Mouse (Mus musculus) neural tube, embryonic 15.5 days (tissue): Measurements from ENCODE around the gene Slc25a42. TPM values are rescaled to one million over a fixed set of nuclear protein-coding genes. Genes with fewer than 3 reads are reported as not detected.

ENCODE experiments used
- ATAC-seq: fragments of 200-750 bp; cut with Nextera tagmentation; 2 replicates; pipeline ENCODE4 v1.8.0; 2017; ENCODE audit warnings: mild to moderate bottlenecking, moderate TSS enrichment, moderate library complexity; ENCODE audit not compliant: low FRiP score
- H3K27ac ChIP-seq: fragments of 300-500 bp; sonication (generic); replicated peaks from 2 replicates; pipeline ENCODE4 v1.5.1; 2015; ENCODE audit warnings: mild to moderate bottlenecking, inconsistent platforms
- H3K27me3 ChIP-seq: fragments of 300-500 bp; sonication (generic); replicated peaks from 2 replicates; pipeline ENCODE4 v1.6.1; 2015; ENCODE audit warnings: inconsistent platforms
- H3K36me3 ChIP-seq: fragments of 300-500 bp; sonication (generic); 2 replicates; pipeline ENCODE4 v1.6.1; 2015; ENCODE audit warnings: inconsistent platforms
- H3K4me1 ChIP-seq: fragments of 300-500 bp; sonication (generic); 2 replicates; pipeline ENCODE4 v1.6.1; 2015; ENCODE audit warnings: inconsistent platforms
- H3K4me2 ChIP-seq: fragments of 300-500 bp; sonication (generic); 2 replicates; pipeline ENCODE4 v1.6.1; 2015; ENCODE audit warnings: inconsistent platforms, mild to moderate bottlenecking, moderate library complexity
- H3K4me3 ChIP-seq: fragments of 300-500 bp; sonication (generic); replicated peaks from 2 replicates; pipeline ENCODE4 v1.5.1; 2015; ENCODE audit warnings: mild to moderate bottlenecking, inconsistent platforms
- H3K9ac ChIP-seq: fragments of 300-500 bp; sonication (generic); replicated peaks from 2 replicates; pipeline ENCODE4 v1.6.1; 2015; ENCODE audit warnings: mild to moderate bottlenecking, inconsistent platforms
- H3K9me3 ChIP-seq: fragments of 300-500 bp; sonication (generic); replicated peaks from 2 replicates; pipeline ENCODE4 v1.6.1; 2016; ENCODE audit warnings: inconsistent platforms
- WGBS: fragments of 180-500 bp; shearing (Covaris S2); methylation state at CpG from one replicate; pipeline ENCODE4 v1.1.7; 2015; ENCODE audit warnings: mixed read lengths; 5-methylcytosine and 5-hydroxymethylcytosine counted together
- polyA plus RNA-seq: library from polyadenylated mRNA; unstranded; fragments of >200 nt; fragmentation: Nextera tagmentation; extraction: Ambion mirVana; gene quantifications from 2 replicates; pipeline ENCODE4 v1.2.1, GENCODE M21; 2015

The Slc25a42 gene
- polyA plus RNA-seq, 1 experiment from 2014 or later = 9.3 TPM

- Histone ChIP-seq H3K9ac (peak overlapping the region; percentile 89), H3K4me3 (peak overlapping the region; percentile 73), H3K27me3 (no peaks in the 10 kb centered on the region), H3K4me1 (peaks cover 25% of the 10 kb centered on the region), H3K9me3 (no peaks in the 10 kb centered on the region), H3K36me3 (peaks cover 37% of the 10 kb centered on the region), H3K27ac (peak overlapping the region; percentile 86), H3K4me2 (peak overlapping the region; percentile 78)
- WGBS = 12% methylated on average over 9 of the region's 9 CpGs
- ATAC-seq = no peak
Observed at GRCm38 (mm10) chr8:70139981-70140380, 72.1 kb downstream of the Slc25a42 start.

DNA sequence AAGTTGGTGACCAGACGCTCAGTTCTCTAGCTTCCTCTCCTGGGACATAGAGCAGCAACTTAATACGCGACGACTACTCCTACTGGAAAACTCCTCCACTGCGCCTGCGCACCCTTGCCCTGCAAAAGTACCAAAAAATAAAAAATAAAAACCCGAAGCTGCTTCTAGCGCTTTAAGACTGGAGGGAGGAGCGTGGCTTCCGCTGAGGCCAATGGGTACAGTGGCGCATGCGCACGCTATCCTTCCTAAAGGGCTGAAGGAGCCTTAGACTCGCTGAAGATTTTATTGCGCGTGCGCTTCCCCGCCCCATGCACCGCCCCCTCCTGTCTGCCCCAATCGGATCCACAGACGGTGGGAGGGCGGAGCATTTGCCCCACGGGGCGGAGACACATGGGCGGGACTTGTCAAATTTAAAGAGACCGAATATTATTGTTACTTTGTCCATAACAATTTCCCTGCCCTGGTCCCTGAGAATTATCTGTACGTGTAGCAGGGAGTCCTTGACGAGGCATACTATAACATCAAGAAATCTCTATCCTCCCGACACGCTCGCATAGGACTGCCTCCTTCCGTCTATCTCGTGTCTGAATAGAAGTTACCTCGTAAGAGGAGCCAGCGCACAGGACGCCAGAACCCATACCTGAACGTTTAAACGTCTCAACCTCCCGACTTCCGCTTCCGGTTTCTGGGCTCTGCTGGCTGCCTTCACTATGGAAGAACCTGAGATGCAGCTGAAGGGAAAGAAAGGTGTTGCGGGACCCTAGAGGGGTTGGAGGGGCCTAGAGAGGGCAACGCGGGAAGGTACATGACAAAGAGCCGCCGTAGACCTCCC lies 72.9 kb downstream of the Slc25a42 start, which contains the start of the genes Rfxank, Borcs8 and Mef2b:
Rfxank (minus strand) TSS at position 129 of the 832 bp plus-strand sequence.
Borcs8 (plus strand) TSS at position 474 of the 832 bp plus-strand sequence.
Mef2b (plus strand) TSS at position 686 of the 832 bp plus-strand sequence.
- peaks cover 25% of the 10 kb centered on the region for H3K4me1 ChIP-seq
- peak within 1 kb of the TSS; percentile 78 for H3K4me2 ChIP-seq
- H3K36me3 ChIP-seq = peaks cover 37% of the 10 kb centered on the region
- peak within 1 kb of the TSS; percentile 86 for H3K27ac ChIP-seq
- H3K27me3 ChIP-seq = no peaks in the 10 kb centered on the region
- H3K4me3 ChIP-seq = peak within 1 kb of the TSS; percentile 73
- H3K9me3 ChIP-seq = no peaks in the 10 kb centered on the region
- under 1% methylated on average over 46 of the region's 46 CpGs for WGBS
- H3K9ac ChIP-seq = peak within 1 kb of the TSS; percentile 89
- peak; percentile 98 for ATAC-seq

DNA sequence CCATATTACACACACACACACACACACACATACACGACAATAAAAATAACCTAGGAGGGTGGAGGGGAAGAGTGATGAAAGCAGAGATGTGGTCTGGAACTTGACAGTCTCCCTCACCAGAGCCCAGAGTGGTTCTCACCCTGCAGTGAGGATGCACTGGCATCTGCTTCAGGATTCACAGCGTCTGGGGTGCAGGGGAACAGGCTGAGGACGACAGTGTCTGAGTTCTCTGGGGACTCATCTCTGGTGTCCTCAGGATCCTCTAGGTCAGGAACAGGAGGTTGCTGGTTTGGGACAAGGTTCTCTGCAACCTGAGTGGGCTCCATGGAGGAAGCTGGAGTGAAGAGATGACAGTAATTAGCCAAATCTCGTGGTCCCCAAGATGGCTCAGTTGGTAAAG lies 74.2 kb downstream of the Slc25a42 start:
- Histone ChIP-seq H3K4me3 (peak overlapping the region; percentile 73; the same call in 1 of the 2 replicates), H3K4me2 (peak overlapping the region; percentile 78), H3K9ac (peak overlapping the region; percentile 44; the same call in 1 of the 2 replicates), H3K27ac (no peak overlapping the region), H3K9me3 (no peaks in the 10 kb centered on the region), H3K36me3 (peaks cover 36% of the 10 kb centered on the region), H3K4me1 (peaks cover 25% of the 10 kb centered on the region), H3K27me3 (no peaks in the 10 kb centered on the region)
- 84% methylated on average over 4 of the region's 4 CpGs for WGBS
- no peak for ATAC-seq

GRCm38 (mm10) chr8:70136591-70136990 lies 75.5 kb downstream of the Slc25a42 start:
- Histone ChIP-seq H3K36me3 (peaks cover 27% of the 10 kb centered on the region), H3K27me3 (no peaks in the 10 kb centered on the region), H3K4me1 (peaks cover 36% of the 10 kb centered on the region), H3K4me2 (no peak overlapping the region), H3K27ac (no peak overlapping the region), H3K4me3 (no peak overlapping the region), H3K9ac (no peak overlapping the region), H3K9me3 (no peaks in the 10 kb centered on the region)
- ATAC-seq = no peak
- WGBS = 89% methylated on average over 4 of the region's 4 CpGs

GRCm38 (mm10) chr8:70134931-70135330 lies 77.2 kb downstream of the Slc25a42 start:
- no peak overlapping the region for H3K27ac ChIP-seq
- peaks cover 37% of the 10 kb centered on the region for H3K4me1 ChIP-seq
- no peak for ATAC-seq
- no peaks in the 10 kb centered on the region for H3K9me3 ChIP-seq
- H3K9ac ChIP-seq = no peak overlapping the region
- no peak overlapping the region for H3K4me3 ChIP-seq
- peaks cover 27% of the 10 kb centered on the region for H3K36me3 ChIP-seq
- WGBS = 94% methylated on average over 9 of the region's 9 CpGs
- no peaks in the 10 kb centered on the region for H3K27me3 ChIP-seq
- H3K4me2 ChIP-seq = no peak overlapping the region

Other genes starting within 250 kb of the Slc25a42 start
- 24.8 and 24.9 TPM in 2 replicates for gene Gatad2a, start 215.9 kb downstream of the Slc25a42 start, polyA plus RNA-seq
- gene Mau2, start 169.6 kb downstream of the Slc25a42 start, polyA plus RNA-seq = 63.3 and 65.6 TPM in 2 replicates
- 57.2 and 57.5 TPM in 2 replicates for gene Sugp1, start 169.5 kb downstream of the Slc25a42 start, polyA plus RNA-seq
- gene Tm6sf2, start 139.4 kb downstream of the Slc25a42 start, polyA plus RNA-seq = 1.4 and 2.0 TPM in 2 replicates
- 1.5 and 1.6 TPM in 2 replicates for gene Hapln4, start 128.8 kb downstream of the Slc25a42 start, polyA plus RNA-seq
- 160 and 169 TPM in 2 replicates for gene Ncan, start 91.4 kb downstream of the Slc25a42 start, polyA plus RNA-seq
- gene Nr2c2ap, start 81.0 kb downstream of the Slc25a42 start, polyA plus RNA-seq = 47.2 and 49.0 TPM in 2 replicates
- 12.3 and 14.6 TPM in 2 replicates for gene Rfxank, start 73.2 kb downstream of the Slc25a42 start, polyA plus RNA-seq
- gene Borcs8, start 72.8 kb downstream of the Slc25a42 start, polyA plus RNA-seq = 60.8 and 62.6 TPM in 2 replicates
- 1.4 and 1.5 TPM in 2 replicates for gene Mef2b, start 72.6 kb downstream of the Slc25a42 start, polyA plus RNA-seq
- 51.1 and 54.0 TPM in 2 replicates for gene Tmem161a, start 39.9 kb downstream of the Slc25a42 start, polyA plus RNA-seq
- 77.3 and 80.5 TPM in 2 replicates for gene Sugp2, start 21.9 kb upstream of the Slc25a42 start, polyA plus RNA-seq
- 106 and 112 TPM in 2 replicates for gene Armc6, start 22.2 kb upstream of the Slc25a42 start, polyA plus RNA-seq
- gene Homer3, start 70.5 kb upstream of the Slc25a42 start, polyA plus RNA-seq = 22.7 and 30.1 TPM in 2 replicates
- 42.2 and 46.7 TPM in 2 replicates for gene Ddx49, start 90.2 kb upstream of the Slc25a42 start, polyA plus RNA-seq
- 299 and 314 TPM in 2 replicates for gene Cope, start 90.2 kb upstream of the Slc25a42 start, polyA plus RNA-seq
- 35.5 and 42.4 TPM in 2 replicates for gene Cers1, start 103.5 kb upstream of the Slc25a42 start, polyA plus RNA-seq
- 7.9 and 9.8 TPM in 2 replicates for gene Gdf1, start 117.5 kb upstream of the Slc25a42 start, polyA plus RNA-seq
- gene Upf1, start 141.0 kb upstream of the Slc25a42 start, polyA plus RNA-seq = 11.8 and 12.6 TPM in 2 replicates
- 3.1 and 6.4 TPM in 2 replicates for gene Comp, start 161.3 kb upstream of the Slc25a42 start, polyA plus RNA-seq
- 44.9 and 45.6 TPM in 2 replicates for gene Crtc1, start 227.3 kb upstream of the Slc25a42 start, polyA plus RNA-seq